Mouse (Mus musculus): Measurements from ENCODE around the gene Afap1. TPM values are rescaled to one million over a fixed set of nuclear protein-coding genes. Genes with fewer than 3 reads are reported as not detected.

Gene Afap1
- polyA plus RNA-seq (2012; fragmentation: generic; extraction: Trizol): 10 to 100 TPM in 1 of 2 experiments, 1 to 10 TPM in 1; 1.7 to 16.8 TPM

GRCm38 (mm10) chr5:35893093-35893804 is at the start of gene Afap1:
TSS of gene Afap1 (plus strand) at chr5:35893319.

Other genes with a start within 250 kb of the Afap1 start
- gene Htra3, start 213.5 kb upstream of the Afap1 start, polyA plus RNA-seq (2012; fragmentation: generic; extraction: Trizol): 10 to 100 TPM in 1 of 2 experiments, 1 to 10 TPM in 1; 2.1 to 25.1 TPM
- gene Sh3tc1, start 153.3 kb upstream of the Afap1 start, polyA plus RNA-seq (2012; fragmentation: generic; extraction: Trizol): under 1 TPM; 0.07 to 0.14 TPM
- gene Ablim2, start 135.4 kb upstream of the Afap1 start, polyA plus RNA-seq (2012; fragmentation: generic; extraction: Trizol): not detected